Mouse (Mus musculus) spleen, adult 2 months (tissue): ENCODE data around the gene 4930404H24Rik.

ENCODE experiments used
- CTCF ChIP-seq: fragments of 200-500 bp; IDR thresholded peaks from 2 replicates; pipeline ENCODE4 v1.5.1; 2011; ENCODE audit warnings: mild to moderate bottlenecking, inconsistent platforms; ENCODE audit not compliant: insufficient read depth, insufficient read length, insufficient replicate concordance; ENCODE audit errors: extremely low read depth
- POLR2A ChIP-seq: fragments of 200-500 bp; IDR thresholded peaks from 2 replicates; pipeline ENCODE4 v1.6.1; 2011; ENCODE audit warnings: low read depth, low read length, inconsistent platforms

GRCm38 (mm10) chr2:153448519-153448918, 44.1 kb upstream of the 4930404H24Rik start:
- no peak for TF ChIP-seq POLR2A
- TF ChIP-seq CTCF, result no peak
